ENCODE assay signal across 9 mouse cellular contexts in the genomic region with DNA sequence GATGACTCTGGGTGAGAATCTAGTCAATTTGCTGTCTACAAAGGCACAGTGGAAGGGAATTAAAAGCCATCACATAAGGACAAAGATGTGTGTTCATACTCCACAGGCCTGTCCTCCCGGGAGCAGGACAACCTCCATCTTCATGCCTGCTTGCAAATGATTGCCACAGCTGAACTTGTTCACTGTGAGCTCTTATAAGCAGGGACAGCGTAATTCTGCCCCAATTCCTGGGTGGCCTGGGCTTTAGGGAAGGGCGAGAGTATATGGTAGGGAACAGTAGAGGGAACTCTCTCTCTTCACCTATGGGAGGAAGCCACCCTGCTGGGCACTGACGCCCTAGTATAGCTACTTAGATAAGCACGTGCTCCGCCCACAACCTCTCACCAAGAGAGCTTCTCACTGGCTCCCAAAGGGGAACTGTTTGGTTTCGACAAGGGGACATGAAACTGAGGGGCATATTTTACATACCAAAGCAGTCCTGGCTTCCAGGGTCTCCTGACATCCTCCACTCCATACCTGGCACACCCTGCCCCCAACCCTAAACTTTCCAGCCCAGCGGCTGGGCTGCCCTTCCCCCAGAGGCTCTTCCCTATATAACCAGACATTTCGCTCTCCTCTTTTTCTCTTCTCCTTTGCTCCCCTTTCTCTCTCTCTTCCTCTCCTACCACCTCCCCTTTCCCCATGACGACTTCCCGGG. TPM values are rescaled to one million over a fixed set of nuclear protein-coding genes. Genes with fewer than 3 reads are reported as not detected.
DNase-seq lines count a peak whose midpoint lies in the region.
"Had no signal": no experiment of that assay in that cellular context is flagged by ENCODE, and none has a peak within 500 bp of the region (broad histone marks: within the 10 kb centered on the region; RNA-seq: fewer than 3 reads in every experiment).

No protein-coding gene starts in this region.

- DNase-seq in B cell, adult 2 months: peak; percentile 54 to 59
- peak; percentile 74 for DNase-seq in ES-CJ7 (ENCODE audit: low read depth, low spot score)
- DNase-seq in heart, postnatal 4 days: peak; percentile 37
- DNase-seq in lung, postnatal 36 days: peak; percentile 61
- DNase-seq in adrenal gland, adult 18-20 months (ENCODE audit: low spot score in 2 of 2): no peak
- no peak for DNase-seq in gastrocnemius, adult 18-20 months (ENCODE audit: low spot score)
- DNase-seq in gastrocnemius, postnatal 25 days: no peak
- DNase-seq in cerebellum, adult 11-12 months: no peak
- DNase-seq: kidney, postnatal 36 days had no signal

RNA-seq across cellular contexts. Expression of gene Zfp644, which starts 12.4 kb away (rescaled TPM):
- total RNA-seq in heart, postnatal 4 days (2021): 100 to 1,000 TPM; 101 to 107 TPM
- 10 to 100 TPM; 55.4 to 68.1 TPM for total RNA-seq in adrenal gland, adult 18-20 months (2021)
- 10 to 100 TPM; 47.2 to 48.8 TPM for total RNA-seq in gastrocnemius, adult 18-20 months (2021)
- total RNA-seq in gastrocnemius, postnatal 25 days (2021): 10 to 100 TPM; 41.3 to 43.0 TPM

Comparison
In these comparisons a context has a peak if more than half of its experiments do, and no peak if none do; other contexts are left out.
1. DNase-seq: peak in B cell, adult 2 months (2 of 2), ES-CJ7 (single experiment), heart, postnatal 4 days (single experiment) and lung, postnatal 36 days (single experiment); none in adrenal gland, adult 18-20 months (0 of 2), gastrocnemius, adult 18-20 months (single experiment), gastrocnemius, postnatal 25 days (single experiment) and cerebellum, adult 11-12 months (single experiment).